ENCODE assay signal across 9 mouse cellular contexts in genomic region chr14:73000325-73000724, GRCm38 (mm10). TPM values are rescaled to one million over a fixed set of nuclear protein-coding genes. Genes with fewer than 3 reads are reported as not detected.
DNase-seq lines count a peak whose midpoint lies in the region; ATAC-seq and TF ChIP-seq lines count a peak whose summit lies in the region.
"Had no signal": no experiment of that assay in that cellular context is flagged by ENCODE, and none has a peak within 500 bp of the region (broad histone marks: within the 10 kb centered on the region; RNA-seq: fewer than 3 reads in every experiment).

No protein-coding gene starts in this region.

- no peaks in the 10 kb centered on the region for H3K36me3 ChIP-seq in thymus, adult 2 months (ENCODE audit: control insufficient read depth, insufficient read depth, low read length)
- no peaks in the 10 kb centered on the region for H3K36me3 ChIP-seq in embryonic facial prominence, embryonic 11.5 days (replicated peaks; ENCODE audit: control insufficient read depth, insufficient read depth, low read depth, low read length)
- H3K36me3 ChIP-seq in kidney, adult 2 months (ENCODE audit: control insufficient read depth, insufficient read depth, low read length), result no peaks in the 10 kb centered on the region
- H3K36me3 ChIP-seq in liver, embryonic 14.5 days (replicated peaks; ENCODE audit: control insufficient read depth, insufficient read depth, low read depth), result no peaks in the 10 kb centered on the region
- H3K36me3 ChIP-seq: stomach, embryonic 15.5 days had no signal

- no peaks in the 10 kb centered on the region for H3K4me1 ChIP-seq in thymus, adult 2 months (replicated peaks; ENCODE audit: control insufficient read depth, insufficient read depth, low read length)
- no peaks in the 10 kb centered on the region for H3K4me1 ChIP-seq in embryonic facial prominence, embryonic 11.5 days (ENCODE audit: control insufficient read depth, insufficient read depth, low read length)
- H3K4me1 ChIP-seq in kidney, adult 2 months (ENCODE audit: control insufficient read depth, insufficient read depth, low read length), result no peaks in the 10 kb centered on the region
- no peaks in the 10 kb centered on the region for H3K4me1 ChIP-seq in liver, embryonic 14.5 days (replicated peaks; ENCODE audit: control insufficient read depth in 2 of 2, insufficient read depth in 2 of 2, low read length in 1 of 2)
- H3K4me1 ChIP-seq: stomach, embryonic 15.5 days had no signal

- no peak for TF ChIP-seq EP300 in liver, embryonic 14.5 days (IDR thresholded peaks at IDR 0.05; ENCODE audit: low read depth)

- H3K4me2 ChIP-seq in embryonic facial prominence, embryonic 11.5 days (ENCODE audit: low read depth, low read length), result no peak overlapping the region
- no peak overlapping the region for H3K4me2 ChIP-seq in liver, embryonic 14.5 days (ENCODE audit: low read depth)
- H3K4me2 ChIP-seq: stomach, embryonic 15.5 days had no signal

- H3K9ac ChIP-seq in embryonic facial prominence, embryonic 11.5 days (replicated peaks; ENCODE audit: low read length), result no peak overlapping the region
- H3K9ac ChIP-seq in liver, embryonic 14.5 days (replicated peaks), result no peak overlapping the region
- H3K9ac ChIP-seq: stomach, embryonic 15.5 days had no signal

- H3K27ac ChIP-seq in thymus, adult 2 months (ENCODE audit: control insufficient read depth, insufficient read depth, low read length), result no peak overlapping the region
- no peak overlapping the region for H3K27ac ChIP-seq in embryonic facial prominence, embryonic 11.5 days (replicated peaks; ENCODE audit: low read depth, low read length)
- H3K27ac ChIP-seq in kidney, adult 2 months (ENCODE audit: insufficient read depth, low read depth, low read length), result no peak overlapping the region
- H3K27ac ChIP-seq in liver, embryonic 14.5 days, result no peak overlapping the region
- H3K27ac ChIP-seq: stomach, embryonic 15.5 days had no signal

- no peaks in the 10 kb centered on the region for H3K27me3 ChIP-seq in thymus, adult 2 months (ENCODE audit: control insufficient read depth, insufficient read depth, low read length)
- no peaks in the 10 kb centered on the region for H3K27me3 ChIP-seq in embryonic facial prominence, embryonic 11.5 days (ENCODE audit: control insufficient read depth, insufficient read depth, low read length)
- H3K27me3 ChIP-seq in kidney, adult 2 months (replicated peaks; ENCODE audit: control insufficient read depth, insufficient read depth, low read length), result no peaks in the 10 kb centered on the region
- H3K27me3 ChIP-seq in liver, embryonic 14.5 days (ENCODE audit: control insufficient read depth, insufficient read depth, low read length), result no peaks in the 10 kb centered on the region
- H3K27me3 ChIP-seq: stomach, embryonic 15.5 days had no signal

- no peak for TF ChIP-seq POLR2A in thymus, adult 2 months (IDR thresholded peaks at IDR 0.05; ENCODE audit: control insufficient read depth, extremely low read depth, insufficient read depth, low read length, poor library complexity)
- TF ChIP-seq POLR2A in kidney, adult 2 months (IDR thresholded peaks at IDR 0.05; ENCODE audit: low read depth, low read length), result no peak

- no peaks in the 10 kb centered on the region for H3K9me3 ChIP-seq in embryonic facial prominence, embryonic 11.5 days (replicated peaks; ENCODE audit: control insufficient read depth, low read length)
- H3K9me3 ChIP-seq in liver, embryonic 14.5 days (ENCODE audit: control insufficient read depth, low read length), result no peaks in the 10 kb centered on the region
- H3K9me3 ChIP-seq: stomach, embryonic 15.5 days had no signal

- no peak for TF ChIP-seq CTCF in thymus, adult 2 months (IDR thresholded peaks at IDR 0.05; ENCODE audit: borderline replicate concordance, control insufficient read depth, extremely low read depth, insufficient read depth, low read length, poor library complexity)
- TF ChIP-seq CTCF in kidney, adult 2 months (conservative IDR thresholded peaks at IDR 0.05; ENCODE audit: insufficient read depth, insufficient read length, low read depth, low read length), result peak; percentile 68
- peak; percentile 81 for TF ChIP-seq CTCF in liver, embryonic 14.5 days (IDR thresholded peaks at IDR 0.05; ENCODE audit: low read depth)

- WGBS in thymus, adult 2 months, result 50% methylated on average over 10 of the region's 10 CpGs
- WGBS in embryonic facial prominence, embryonic 11.5 days, result 51% methylated on average over 10 of the region's 10 CpGs
- 30% methylated on average over 10 of the region's 10 CpGs for WGBS in kidney, adult 2 months
- 42% methylated on average over 10 of the region's 10 CpGs for WGBS in liver, embryonic 14.5 days (ENCODE audit: insufficient replicate concordance)

- H3K4me3 ChIP-seq in thymus, adult 2 months (ENCODE audit: control insufficient read depth, insufficient read depth, low read length), result no peak overlapping the region
- H3K4me3 ChIP-seq in embryonic facial prominence, embryonic 11.5 days (ENCODE audit: low read depth, low read length), result no peak overlapping the region
- H3K4me3 ChIP-seq in kidney, adult 2 months (ENCODE audit: insufficient read depth, low read depth, low read length), result no peak overlapping the region
- no peak overlapping the region for H3K4me3 ChIP-seq in liver, embryonic 14.5 days (ENCODE audit: insufficient read depth in 1 of 2, low read depth in 2 of 2, low read length in 2 of 2)
- H3K4me3 ChIP-seq: stomach, embryonic 15.5 days had no signal

- peak; percentile 51 for DNase-seq in thymus, adult 2 months
- DNase-seq in thymus, adult 18-20 months, result no peak
- peak; percentile 54 for DNase-seq in adrenal gland, adult 8-10 months
- peak; percentile 80 for DNase-seq in embryonic facial prominence, embryonic 11.5 days (ENCODE audit: low spot score)
- peak; percentile 69 for DNase-seq in kidney, adult 2 months
- peak in 2 of 3 experiments; percentile 7 to 13 for DNase-seq in liver, embryonic 14.5 days (ENCODE audit: low read depth in 3 of 3, low spot score in 3 of 3)
- DNase-seq in retina, adult 2 months (ENCODE audit: low read depth, low spot score), result peak; percentile 23

- ATAC-seq in embryonic facial prominence, embryonic 11.5 days (replicated peaks; ENCODE audit: insufficient number of reproducible peaks, low FRiP score, low TSS enrichment, low read depth), result no peak
- no peak for ATAC-seq in liver, embryonic 14.5 days (ENCODE audit: insufficient read depth)
- ATAC-seq in erythroid progenitor cell, adult 5-6 weeks (replicated peaks; ENCODE audit: low FRiP score, poor library complexity, severe bottlenecking), result no peak

RNA-seq across cellular contexts. Expression of gene Cysltr2, which starts 48.6 kb away (rescaled TPM):
- polyA plus RNA-seq in thymus, adult 2 months (2012; rRNA removed), result 11.8 and 16.9 TPM in 2 replicates
- 1 to 10 TPM; 2.0 to 5.5 (median 3.9) TPM for total RNA-seq in adrenal gland, adult 8-10 months (2022)
- polyA plus RNA-seq in embryonic facial prominence, embryonic 11.5 days (2014; fragmentation: Nextera tagmentation; extraction: Ambion mirVana), result not detected in 2 replicates
- 2.6 and 3.8 TPM in 2 replicates for polyA plus RNA-seq in kidney, adult 2 months (2012; rRNA removed)
- polyA plus RNA-seq in liver, embryonic 14.5 days (2012; rRNA removed), result 0.38 and 0.91 TPM in 2 replicates
- polyA plus RNA-seq in liver, embryonic 14.5 days (2014; fragmentation: Nextera tagmentation; extraction: Ambion mirVana), result 0.38 and 0.62 TPM in 2 replicates
- total RNA-seq in erythroid progenitor cell, adult 5-6 weeks (2015; ENCODE audit: low replicate concordance), result 0.72 TPM in 1 of 2 replicates, not detected in the other
- 2.3 TPM in 1 of 2 replicates, not detected in the other for total RNA-seq in erythroid progenitor cell, adult 5-6 weeks (2017; ENCODE audit: low replicate concordance)
- polyA plus RNA-seq: stomach, embryonic 15.5 days had no signal

Comparison
In these comparisons a context has a peak if more than half of its experiments do, and no peak if none do; other contexts are left out.
1. DNase-seq: peak in thymus, adult 2 months (single experiment), adrenal gland, adult 8-10 months (single experiment), embryonic facial prominence, embryonic 11.5 days (single experiment), kidney, adult 2 months (single experiment), liver, embryonic 14.5 days (2 of 3) and retina, adult 2 months (single experiment); none in thymus, adult 18-20 months (0 of 2).